Mouse (Mus musculus): Measurements from ENCODE around the gene Disp1. TPM values are rescaled to one million over a fixed set of nuclear protein-coding genes. Genes with fewer than 3 reads are reported as not detected.

Disp1 gene
- total and polyA plus RNA-seq, 3 experiments, result 3.4 to 11.3 (median 5.9) TPM

- Histone ChIP-seq H3K27me3 (replicated peaks) (no peaks in the 10 kb centered on the region), H3K4me1 (ENCODE audit: control insufficient read depth in 1 of 2, insufficient read depth in 2 of 2) (peaks cover 2 to 29% of the 10 kb centered on the region in 2 experiments; a peak in 3 of 4 replicates), H3K9me3 (replicated peaks; ENCODE audit: low read length) (no peaks in the 10 kb centered on the region), H3K9ac (ENCODE audit: insufficient read depth, low read depth) (no peak overlapping the region), H3K4me3 (replicated peaks in 1 of 3; ENCODE audit: low read depth in 2 of 3, low read length in 2 of 3, poor library complexity in 1 of 3) (no peak overlapping the region), H3K79me2 (replicated peaks; ENCODE audit: control insufficient read depth, extremely low read depth, insufficient read depth, poor library complexity, severe bottlenecking) (no peaks in the 10 kb centered on the region; the same call in 1 of the 2 replicates), H3K36me3 (replicated peaks in 1 of 2; ENCODE audit: control insufficient read depth in 1 of 2, insufficient read depth in 1 of 2, low read length in 1 of 2) (peaks cover 3 to 50% of the 10 kb centered on the region in 2 experiments), H3K4me2 (ENCODE audit: insufficient read depth, low read depth, poor library complexity, severe bottlenecking) (no peak overlapping the region), H3K27ac (ENCODE audit: insufficient read depth, low read depth) (no peak overlapping the region)
- dilution Hi-C loops (cut with MboI; ENCODE audit: extremely low pct_ligation_motif_present, extremely low pct_unique_long_range_greater_than_20kb, low sequenced_read_pairs) (no loop called here), in situ Hi-C loops (cut with MboI; ENCODE audit: low pct_ligation_motif_present, low pct_unique_long_range_greater_than_20kb, low sequenced_read_pairs) (no loop called here)
- no peak for DNase-seq (ENCODE audit: extremely low read depth)
- TF ChIP-seq SMC3 (IDR thresholded peaks at IDR 0.05; ENCODE audit: low read depth, low read length) (no peak), JUND (conservative IDR thresholded peaks at IDR 0.05; ENCODE audit: low read depth, low read length) (no peak), E2F4 (IDR thresholded peaks at IDR 0.05; ENCODE audit: insufficient replicate concordance, low read depth, low read length) (no peak), MAZ (IDR thresholded peaks at IDR 0.05; ENCODE audit: low read depth, low read length) (no peak), MXI1 (IDR thresholded peaks at IDR 0.05; ENCODE audit: low read depth, low read length) (no peak), NRF1 (IDR thresholded peaks at IDR 0.05; ENCODE audit: low read depth, low read length) (no peak), EP300 (IDR thresholded peaks at IDR 0.05; ENCODE audit: low read length) (no peak), BHLHE40 (IDR thresholded peaks at IDR 0.05; ENCODE audit: low read depth, low read length) (no peak), MYC (IDR thresholded peaks at IDR 0.05; ENCODE audit: low read depth, low read length) (no peak), NELFE (IDR thresholded peaks at IDR 0.05; ENCODE audit: low read depth, low read length) (no peak)
Measured at GRCm38 (mm10) chr1:183212757-183213211, 8.5 kb downstream of the Disp1 start.

- H3K4me1 ChIP-seq (ENCODE audit: control insufficient read depth in 1 of 2, insufficient read depth in 2 of 2), result peaks cover 2 to 29% of the 10 kb centered on the region in 2 experiments; a peak in 3 of 4 replicates
Measured at GRCm38 (mm10) chr1:183210115-183210514, 11.2 kb downstream of the Disp1 start.

More at GRCm38 (mm10) chr1:183210115-183210514, 11.2 kb downstream of the Disp1 start:
- peaks cover 0 to 32% of the 10 kb centered on the region in 2 experiments for H3K36me3 ChIP-seq (replicated peaks in 1 of 2; ENCODE audit: control insufficient read depth in 1 of 2, insufficient read depth in 1 of 2, low read length in 1 of 2)
- no peak overlapping the region for H3K9ac ChIP-seq (ENCODE audit: insufficient read depth, low read depth)
- no peaks in the 10 kb centered on the region for H3K9me3 ChIP-seq (replicated peaks; ENCODE audit: low read length)
- H3K79me2 ChIP-seq (replicated peaks; ENCODE audit: control insufficient read depth, extremely low read depth, insufficient read depth, poor library complexity, severe bottlenecking), result no peaks in the 10 kb centered on the region
- no peaks in the 10 kb centered on the region for H3K27me3 ChIP-seq (replicated peaks)
- dilution Hi-C loops (cut with MboI; ENCODE audit: extremely low pct_ligation_motif_present, extremely low pct_unique_long_range_greater_than_20kb, low sequenced_read_pairs), result no loop called here
- DNase-seq (ENCODE audit: extremely low read depth), result no peak
- H3K27ac ChIP-seq (ENCODE audit: insufficient read depth, low read depth), result no peak overlapping the region
- in situ Hi-C loops (cut with MboI; ENCODE audit: low pct_ligation_motif_present, low pct_unique_long_range_greater_than_20kb, low sequenced_read_pairs), result no loop called here
- H3K4me3 ChIP-seq (replicated peaks in 1 of 3; ENCODE audit: low read depth in 2 of 3, low read length in 2 of 3, poor library complexity in 1 of 3), result no peak overlapping the region
- TF ChIP-seq JUN (IDR thresholded peaks at IDR 0.05; ENCODE audit: insufficient read depth, low read depth, low read length), result no peak
- no peak for TF ChIP-seq CTCF (conservative IDR thresholded peaks at IDR 0.05 in 1 of 2, IDR thresholded peaks at IDR 0.05 in 1 of 2; ENCODE audit: low read depth in 2 of 2, low read length in 2 of 2)
- no peak for TF ChIP-seq JUND (conservative IDR thresholded peaks at IDR 0.05; ENCODE audit: low read depth, low read length)
- TF ChIP-seq ZMIZ1 (IDR thresholded peaks at IDR 0.05; ENCODE audit: low read depth, low read length), result no peak
- no peak for TF ChIP-seq MAFK (IDR thresholded peaks at IDR 0.05; ENCODE audit: insufficient replicate concordance, low read length)
- TF ChIP-seq RAD21 (IDR thresholded peaks at IDR 0.05; ENCODE audit: low read depth, low read length), result no peak
- no peak for TF ChIP-seq POLR2A (IDR thresholded peaks at IDR 0.05; ENCODE audit: low read depth, low read length)
- TF ChIP-seq SMC3 (IDR thresholded peaks at IDR 0.05; ENCODE audit: low read depth, low read length), result no peak
- no peak for TF ChIP-seq ETS1 (conservative IDR thresholded peaks at IDR 0.05; ENCODE audit: low read depth, low read length)
- no peak for TF ChIP-seq ZC3H11A (IDR thresholded peaks at IDR 0.05; ENCODE audit: low read depth, low read length)
- no peak for TF ChIP-seq USF1 (IDR thresholded peaks at IDR 0.05; ENCODE audit: low read depth, low read length)
- no peak for TF ChIP-seq MEF2A (IDR thresholded peaks at IDR 0.05; ENCODE audit: borderline replicate concordance, low read depth, low read length)
- TF ChIP-seq PAX5 (IDR thresholded peaks at IDR 0.05; ENCODE audit: low read length), result no peak
- no peak for TF ChIP-seq IRF4 (IDR thresholded peaks at IDR 0.05; ENCODE audit: low read depth, low read length)
- no peak overlapping the region for H3K4me2 ChIP-seq (ENCODE audit: insufficient read depth, low read depth, poor library complexity, severe bottlenecking)
